Mouse (Mus musculus) left cerebral cortex, adult 11 months (tissue): ENCODE measurements around the gene Dcaf8.

Source experiments
- DNase-seq: peaks from one replicate; pipeline ENCODE4 v3.0.0; 2022; ENCODE audit warnings: low spot score

Dcaf8 gene

GRCm38 (mm10) chr1:172194435-172194834 lies 46.6 kb downstream of the Dcaf8 start:
- no peak for DNase-seq

- DNase-seq, result no peak
Measured at GRCm38 (mm10) chr1:172197146-172197545, 49.3 kb downstream of the Dcaf8 start.

DNA sequence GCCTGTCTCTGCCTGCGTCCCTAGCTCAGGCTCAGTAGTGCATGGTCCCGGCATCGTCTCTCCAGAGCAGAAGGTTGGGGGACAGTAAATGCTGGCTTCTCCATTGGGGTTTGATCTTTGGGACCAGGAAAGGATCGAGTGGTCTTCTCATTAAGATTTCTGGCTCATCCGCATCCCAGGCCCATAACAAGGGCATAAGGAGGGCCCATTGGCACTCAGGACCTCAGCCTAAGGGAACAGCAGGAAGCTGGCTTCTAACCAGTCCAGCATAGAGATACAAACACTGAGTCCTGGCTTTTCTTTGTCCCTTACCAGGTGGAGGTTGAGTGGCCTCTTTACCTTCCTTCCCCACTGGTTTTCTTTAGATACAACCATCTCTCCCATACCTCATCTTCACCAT lies 50.0 kb downstream of the Dcaf8 start:
- DNase-seq, result no peak

GRCm38 (mm10) chr1:172198316-172198715 lies 50.4 kb downstream of the Dcaf8 start:
- no peak for DNase-seq

- DNase-seq, result no peak
Measured at GRCm38 (mm10) chr1:172198996-172199395, 51.1 kb downstream of the Dcaf8 start.

- no peak for DNase-seq
Measured at GRCm38 (mm10) chr1:172200161-172200560, 52.3 kb downstream of the Dcaf8 start.

GRCm38 (mm10) chr1:172200871-172201447 lies 53.1 kb downstream of the Dcaf8 start:
- DNase-seq, result peak; percentile 68

DNA sequence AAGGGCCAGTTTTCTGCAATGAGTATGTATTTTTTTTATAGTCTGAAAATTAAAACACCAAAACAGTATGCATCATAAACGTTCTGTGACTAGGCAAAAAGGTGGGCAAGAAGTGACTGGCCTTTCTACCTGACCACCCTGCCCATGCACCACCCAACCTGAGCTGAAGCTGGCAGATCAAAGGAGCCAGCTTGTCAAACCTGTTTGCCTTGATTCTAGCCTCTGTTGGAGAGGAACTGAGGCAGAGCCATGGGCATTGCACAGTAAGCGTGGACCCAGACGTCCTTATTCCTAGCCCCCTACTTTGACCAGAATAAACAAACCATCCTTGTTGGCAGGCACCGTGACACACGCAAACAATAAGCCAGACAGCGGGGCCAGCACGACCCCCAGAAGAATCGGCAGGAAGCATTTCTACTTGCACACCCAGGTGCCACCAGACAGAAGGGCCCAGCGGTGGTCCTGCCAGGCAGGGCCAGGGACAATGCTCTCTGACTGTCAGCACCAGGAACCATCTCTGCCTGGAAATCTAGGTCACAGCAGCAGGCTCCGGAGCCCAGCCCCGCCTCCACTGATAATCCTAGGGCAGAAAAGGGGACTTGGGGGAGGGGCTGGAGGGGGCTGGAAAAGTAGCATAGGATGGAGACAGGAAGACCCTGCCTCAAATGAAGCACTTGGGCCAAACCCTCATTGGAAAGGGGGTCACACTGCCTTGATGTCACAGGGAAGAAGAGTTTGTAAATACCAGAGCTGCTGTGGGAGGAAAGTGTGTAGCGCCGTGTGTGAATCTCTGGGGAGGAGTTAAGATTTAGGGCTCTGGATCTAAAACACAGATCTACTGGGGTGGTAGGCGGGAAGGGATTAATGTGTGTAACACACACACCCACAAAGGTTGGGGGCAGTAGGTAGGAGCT lies 54.3 kb downstream of the Dcaf8 start:
- DNase-seq, result no peak

- DNase-seq, result no peak
Measured at GRCm38 (mm10) chr1:172202894-172203522, 55.1 kb downstream of the Dcaf8 start.

DNA sequence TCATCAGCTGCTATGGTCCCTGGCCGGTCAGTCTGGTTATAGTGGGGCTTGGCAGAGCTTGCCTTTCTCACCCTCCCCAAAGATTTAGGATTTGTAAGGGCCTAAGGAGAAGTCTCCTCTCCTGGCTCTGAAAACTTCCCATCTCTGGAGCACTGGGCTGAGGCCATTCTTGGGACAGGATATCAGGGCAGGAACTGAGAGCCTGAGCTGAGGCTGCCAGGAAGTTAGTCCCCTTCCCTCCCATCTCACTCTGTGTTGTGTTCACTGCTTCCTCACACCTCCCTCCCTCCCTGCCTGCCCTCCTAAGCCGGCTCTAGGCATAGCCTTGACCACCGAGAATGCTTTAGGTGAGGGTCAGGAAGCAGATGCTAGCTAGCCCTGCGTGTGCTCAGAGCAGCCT lies 55.7 kb downstream of the Dcaf8 start:
- DNase-seq, result no peak

GRCm38 (mm10) chr1:172204033-172204813 lies 56.3 kb downstream of the Dcaf8 start:
- no peak for DNase-seq

GRCm38 (mm10) chr1:172204814-172205740 lies 57.2 kb downstream of the Dcaf8 start:
- no peak for DNase-seq

GRCm38 (mm10) chr1:172205741-172206087 lies 57.8 kb downstream of the Dcaf8 start:
- DNase-seq, result no peak

GRCm38 (mm10) chr1:172206141-172206917 lies 58.4 kb downstream of the Dcaf8 start, which contains the start of gene Pea15a:
Pea15a (minus strand) TSS chr1:172206804.
- DNase-seq, result peak; percentile 76

GRCm38 (mm10) chr1:172207111-172207584 lies 59.3 kb downstream of the Dcaf8 start:
- DNase-seq, result no peak

DNA sequence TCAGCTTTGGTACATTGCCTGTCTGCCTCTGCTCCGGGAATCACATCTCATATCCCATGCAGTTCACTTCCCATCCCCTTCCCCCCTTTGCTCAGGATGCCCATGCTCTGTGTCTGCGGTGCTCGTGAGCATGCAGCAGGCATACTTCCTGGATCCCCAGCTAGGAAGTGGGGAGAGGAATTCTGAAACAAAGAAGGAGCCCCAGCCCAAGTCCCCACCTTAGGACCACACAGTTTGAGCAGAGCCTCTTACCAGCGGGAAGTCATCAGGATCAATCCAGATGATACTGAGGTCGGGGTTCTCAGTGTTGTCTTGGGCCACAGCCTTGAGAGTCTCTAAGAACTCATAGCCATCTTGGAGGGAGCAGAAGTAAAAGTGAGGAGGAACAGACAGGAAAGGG lies 64.9 kb downstream of the Dcaf8 start:
- no peak for DNase-seq

GRCm38 (mm10) chr1:172213771-172214170 lies 65.9 kb downstream of the Dcaf8 start:
- no peak for DNase-seq

DNA sequence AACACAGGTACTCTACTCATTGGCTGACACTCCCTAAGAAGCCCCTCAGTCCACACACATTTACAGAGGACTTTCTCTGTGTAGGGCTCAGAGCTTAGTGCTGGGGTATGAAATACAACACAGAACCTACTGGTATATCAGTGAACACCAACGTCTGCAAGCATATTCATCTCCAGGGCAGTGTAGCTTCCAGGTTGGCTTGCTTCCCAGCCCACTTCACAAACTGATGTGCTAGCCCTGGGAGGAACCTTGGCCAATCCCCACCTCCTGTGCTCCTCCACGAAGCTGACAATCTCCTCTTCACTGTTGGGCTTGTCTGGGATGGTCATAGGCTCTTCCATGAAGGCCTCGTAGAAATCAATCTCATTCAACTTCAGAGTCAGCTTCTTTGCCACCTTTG lies 66.9 kb downstream of the Dcaf8 start:
- DNase-seq, result no peak

DNA sequence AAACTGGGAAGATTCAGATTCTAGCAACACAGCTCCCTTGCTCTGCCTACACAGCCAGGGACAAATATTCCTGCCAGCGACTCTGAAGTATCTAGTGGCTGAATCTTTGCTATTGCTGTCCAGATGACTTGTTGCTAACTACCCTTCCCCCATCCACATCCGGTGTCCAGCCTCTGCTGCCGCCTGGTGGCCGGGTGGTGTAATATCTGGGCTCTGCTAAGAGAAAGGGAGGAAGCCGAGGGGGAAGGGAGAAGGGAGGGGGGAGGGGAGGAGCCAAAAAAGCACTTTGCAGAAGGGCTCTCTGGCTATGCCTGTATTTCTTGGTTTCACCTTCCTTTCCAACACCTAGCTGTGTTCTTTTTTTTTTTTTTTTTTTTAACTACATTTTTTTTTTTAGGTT lies 69.3 kb downstream of the Dcaf8 start:
- DNase-seq, result peak; percentile 75
